Mouse (Mus musculus) embryonic stem cell, embryonic (primary cell): ENCODE measurements around the gene Papola.

Experiments
- CTCF ChIA-PET, 4 experiments: fragments of 300-600 bp in 2 of 4; fragments of 350-600 bp in 2 of 4; sonication (Branson Sonifier 250); formaldehyde crosslinking; loops; one replicate each; lab custom pipeline; 2022; ENCODE audit warnings: inconsistent platforms in 2 of 4; lab: Charles Lee
- POLR2A ChIA-PET, 4 experiments: fragments of 300-600 bp in 2 of 4; fragments of 350-600 bp in 2 of 4; sonication (Branson Sonifier 250); formaldehyde crosslinking; loops; one replicate each; lab custom pipeline; 2022; ENCODE audit warnings: antibody characterized with exemption in 4 of 4, inconsistent platforms in 1 of 4; lab: Charles Lee

Papola gene

GRCm38 (mm10) chr12:105785000-105785774, 693 bp downstream of the Papola start:
- ChIA-PET POLR2A (interaction anchor here in 3 of 4 experiments (0.5 to 3.7 kb wide), 20 partner anchors 8 to 79 kb away, joined by 3 to 17 read pairs (median 4); partner anchors contain the start of gene Ak7 (in 1 of the 3)), CTCF (interaction anchor here in 2 of 4 experiments (0.6 to 1.0 kb wide), 2 partner anchors 55 to 147 kb away, joined by 3 read pairs; no protein-coding TSS in a partner anchor)

GRCm38 (mm10) chr12:105786113-105786512, 1.6 kb downstream of the Papola start:
- POLR2A ChIA-PET, result interaction anchor here in 2 of 4 experiments (1.0 to 3.7 kb wide), 13 partner anchors 10 to 80 kb away, joined by 3 to 17 read pairs (median 5); partner anchors contain the start of gene Ak7 (in 1 of the 2)
- CTCF ChIA-PET, result no interaction called here

- POLR2A ChIA-PET, result interaction anchor here in 3 of 4 experiments (0.6 to 4.1 kb wide), 11 partner anchors 8 to 65 kb away, joined by 3 to 26 read pairs (median 3); no protein-coding TSS in a partner anchor
- CTCF ChIA-PET, result no interaction called here
These were observed 3.1 kb downstream of the Papola start for GRCm38 (mm10) chr12:105787626-105788025.

- CTCF ChIA-PET, result interaction anchor here in 1 of 4 experiments (0.6 kb wide), 1 partner anchor 834 kb away, joined by 3 read pairs; no protein-coding TSS in a partner anchor
- POLR2A ChIA-PET, result interaction anchor here in 3 of 4 experiments (0.6 to 4.1 kb wide), 11 partner anchors 9 to 87 kb away, joined by 3 to 26 read pairs (median 3); no protein-coding TSS in a partner anchor
These were observed 5.4 kb downstream of the Papola start for GRCm38 (mm10) chr12:105789885-105790284.

GRCm38 (mm10) chr12:105794896-105795295, 10.4 kb downstream of the Papola start:
- POLR2A ChIA-PET, result interaction anchor here in 2 of 4 experiments (2.1 to 3.0 kb wide), 2 partner anchors 9 to 12 kb away, joined by 10 to 15 read pairs; no protein-coding TSS in a partner anchor
- CTCF ChIA-PET, result no interaction called here

- POLR2A ChIA-PET, result interaction anchor here in 2 of 4 experiments (0.8 to 3.7 kb wide), 7 partner anchors 9 to 163 kb away, joined by 3 to 26 read pairs (median 5); no protein-coding TSS in a partner anchor
- CTCF ChIA-PET, result no interaction called here
These were observed 13.5 kb downstream of the Papola start for GRCm38 (mm10) chr12:105798001-105798400.

- ChIA-PET CTCF (no interaction called here), POLR2A (interaction anchor here in 2 of 4 experiments (0.8 to 2.8 kb wide), 7 partner anchors 11 to 78 kb away, joined by 3 to 10 read pairs (median 3); no protein-coding TSS in a partner anchor)
These were observed 21.3 kb downstream of the Papola start for GRCm38 (mm10) chr12:105805790-105806189.

GRCm38 (mm10) chr12:105806205-105806604, 21.7 kb downstream of the Papola start:
- ChIA-PET POLR2A (interaction anchor here in 2 of 4 experiments (1.3 to 2.3 kb wide), 2 partner anchors 10 to 22 kb away, joined by 3 to 10 read pairs; partner anchors contain the start of gene Papola (in 1 of the 2)), CTCF (no interaction called here)

- POLR2A ChIA-PET, result interaction anchor here in 3 of 4 experiments (0.6 to 3.1 kb wide), 7 partner anchors 9 to 28 kb away, joined by 3 to 12 read pairs (median 4); partner anchors contain the start of gene Papola (in 1 of the 3)
These were observed 22.9 kb downstream of the Papola start for GRCm38 (mm10) chr12:105807416-105807815.

GRCm38 (mm10) chr12:105808945-105809344, 24.5 kb downstream of the Papola start:
- CTCF ChIA-PET, result interaction anchor here in 1 of 4 experiments (0.8 kb wide), 1 partner anchor 15 kb away, joined by 3 read pairs; no protein-coding TSS in a partner anchor
- POLR2A ChIA-PET, result interaction anchor here in 1 of 4 experiments (0.6 to 3.1 kb wide), 5 partner anchors 8 to 26 kb away, joined by 3 to 12 read pairs (median 4); partner anchors contain the start of gene Papola

More at GRCm38 (mm10) chr12:105807416-105807815, 22.9 kb downstream of the Papola start:
- CTCF ChIA-PET, result no interaction called here

- ChIA-PET CTCF (no interaction called here), POLR2A (interaction anchor here in 1 of 4 experiments (1.1 kb wide), 1 partner anchor 23 kb away, joined by 3 read pairs; no protein-coding TSS in a partner anchor)
These were observed 26.1 kb downstream of the Papola start for GRCm38 (mm10) chr12:105810608-105811007.

GRCm38 (mm10) chr12:105813957-105814356, 29.5 kb downstream of the Papola start:
- POLR2A ChIA-PET, result interaction anchor here in 1 of 4 experiments (1.1 to 1.8 kb wide), 2 partner anchors 10 to 21 kb away, joined by 3 to 4 read pairs; no protein-coding TSS in a partner anchor

GRCm38 (mm10) chr12:105823472-105823871, 39.0 kb downstream of the Papola start:
- CTCF ChIA-PET, result no interaction called here
- POLR2A ChIA-PET, result interaction anchor here in 1 of 4 experiments (1.6 kb wide), 1 partner anchor 36 kb away, joined by 4 read pairs; no protein-coding TSS in a partner anchor

More at GRCm38 (mm10) chr12:105813957-105814356, 29.5 kb downstream of the Papola start:
- CTCF ChIA-PET, result no interaction called here

GRCm38 (mm10) chr12:105824743-105825142, 40.2 kb downstream of the Papola start:
- CTCF ChIA-PET, result interaction anchor here in 1 of 4 experiments (0.6 kb wide), 1 partner anchor 145 kb away, joined by 8 read pairs; no protein-coding TSS in a partner anchor
- POLR2A ChIA-PET, result interaction anchor here in 1 of 4 experiments (0.7 to 1.8 kb wide), 4 partner anchors 8 to 25 kb away, joined by 3 to 6 read pairs (median 4); no protein-coding TSS in a partner anchor

- CTCF ChIA-PET, result interaction anchor here in 1 of 4 experiments (0.6 kb wide), 1 partner anchor 20 kb away, joined by 4 read pairs; no protein-coding TSS in a partner anchor
- POLR2A ChIA-PET, result interaction anchor here in 1 of 4 experiments (0.8 to 1.9 kb wide), 4 partner anchors 8 to 24 kb away, joined by 3 to 7 read pairs (median 6); no protein-coding TSS in a partner anchor
These were observed 40.8 kb downstream of the Papola start for GRCm38 (mm10) chr12:105825266-105825665.

- POLR2A ChIA-PET, result interaction anchor here in 2 of 4 experiments (0.9 to 1.2 kb wide), 6 partner anchors 12 to 253 kb away, joined by 3 to 4 read pairs (median 4); no protein-coding TSS in a partner anchor
- CTCF ChIA-PET, result no interaction called here
These were observed 48.0 kb downstream of the Papola start for GRCm38 (mm10) chr12:105832541-105832940.

- CTCF ChIA-PET, result interaction anchor here in 1 of 4 experiments (0.5 kb wide), 1 partner anchor 762 kb away, joined by 3 read pairs; no protein-coding TSS in a partner anchor
These were observed 50.4 kb downstream of the Papola start for GRCm38 (mm10) chr12:105834926-105835325.

GRCm38 (mm10) chr12:105835571-105835970, 51.1 kb downstream of the Papola start:
- ChIA-PET CTCF (interaction anchor here in 2 of 4 experiments (0.6 to 1.0 kb wide), 3 partner anchors 33 to 101 kb away, joined by 3 to 13 read pairs (median 4); no protein-coding TSS in a partner anchor), POLR2A (interaction anchor here in 3 of 4 experiments (0.6 to 1.6 kb wide), 4 partner anchors 13 to 216 kb away, joined by 3 to 4 read pairs (median 3); no protein-coding TSS in a partner anchor)

More at GRCm38 (mm10) chr12:105834926-105835325, 50.4 kb downstream of the Papola start:
- POLR2A ChIA-PET, result interaction anchor here in 2 of 4 experiments (0.7 to 1.6 kb wide), 5 partner anchors 21 to 100 kb away, joined by 3 to 4 read pairs (median 3); no protein-coding TSS in a partner anchor
